Mouse (Mus musculus) lung, adult 2 months (tissue): ENCODE data around the gene Aig1.

Experiments
- CTCF ChIP-seq: fragments of 200-500 bp; IDR thresholded peaks from 2 replicates; pipeline ENCODE4 v1.5.1; 2011; ENCODE audit warnings: mild to moderate bottlenecking, low read length, control low read depth; ENCODE audit not compliant: insufficient read depth
- POLR2A ChIP-seq: fragments of 200-500 bp; IDR thresholded peaks from 2 replicates; pipeline ENCODE4 v1.6.1; 2011; ENCODE audit warnings: low read depth, mild to moderate bottlenecking, control low read depth, low read length, borderline replicate concordance; ENCODE audit errors: extremely low read depth

DNA sequence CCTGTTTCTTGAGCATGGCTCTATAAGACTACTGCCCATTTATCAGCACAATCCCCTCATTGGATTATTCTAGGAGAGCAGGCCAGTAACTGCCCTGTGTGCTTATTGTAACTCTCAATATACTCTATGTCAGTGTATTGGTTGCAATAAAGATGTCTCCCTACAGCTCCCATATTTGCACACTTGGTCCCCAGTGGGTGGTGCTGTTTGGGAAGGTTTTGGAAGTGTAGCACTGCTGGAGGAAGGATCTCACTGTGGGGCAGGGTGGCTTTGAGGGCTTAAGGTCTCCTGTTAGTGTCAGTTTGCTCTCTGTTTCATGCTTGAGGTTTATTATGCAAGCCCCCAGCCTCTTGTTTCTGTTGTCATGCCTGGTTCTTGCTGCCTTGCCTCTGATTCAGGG lies 44.9 kb upstream of the Aig1 start:
- TF ChIP-seq CTCF (peak; percentile 37; the same call in 1 of the 2 replicates), POLR2A (no peak)
